Mouse (Mus musculus) liver, adult 2 months (tissue): ENCODE results near the gene Snai3.

Source experiments
- CTCF ChIP-seq: fragments of 200-500 bp; IDR thresholded peaks from 2 replicates; pipeline ENCODE4 v1.5.1; 2011; ENCODE audit warnings: low read depth, low read length, control low read depth
- POLR2A ChIP-seq: fragments of 200-500 bp; IDR thresholded peaks from 2 replicates; pipeline ENCODE4 v1.6.1; 2011; ENCODE audit warnings: low read length, control low read depth; ENCODE audit not compliant: insufficient read depth; ENCODE audit errors: extremely low read depth

- no peak for TF ChIP-seq POLR2A
- TF ChIP-seq CTCF = no peak
Observed at GRCm38 (mm10) chr8:122423217-122423616, 37.3 kb downstream of the Snai3 start.
